Mouse (Mus musculus) adipose tissue, adult 10 weeks (tissue): ENCODE data around the gene Clec2l. TPM values are rescaled to one million over a fixed set of nuclear protein-coding genes. Genes with fewer than 3 reads are reported as not detected.

ENCODE experiments used
- polyA plus RNA-seq: library from polyadenylated mRNA; stranded (reverse); fragments of 350-450 nt; fragmentation: Illumina TruSeq; extraction: RNeasy Lipid Tissue Mini Kit (QIAGEN cat#74804); gene quantifications from one replicate; pipeline ENCODE4 v1.2.3, GENCODE M21; 2014; ENCODE audit warnings: low read depth, low replicate concordance

Clec2l gene
- 24.4 TPM for polyA plus RNA-seq

GRCm38 (mm10) chr6:38662714-38663615, at the start of gene Clec2l:
TSS of gene Clec2l (plus strand) at chr6:38663069.

GRCm38 (mm10) chr6:38636852-38637618, 25.8 kb upstream of the Clec2l start, which contains the start of gene Klrg2:
TSS of gene Klrg2 (minus strand) at chr6:38637242.

Other genes starting within 250 kb of the Clec2l start
- 13.8 TPM for gene Ubn2, start 229.1 kb upstream of the Clec2l start, polyA plus RNA-seq
- gene Fmc1, start 129.6 kb upstream of the Clec2l start, polyA plus RNA-seq = 63.0 TPM
- gene Luc7l2, start 111.7 kb upstream of the Clec2l start, polyA plus RNA-seq = 128 TPM
- gene Klrg2, start 25.8 kb upstream of the Clec2l start, polyA plus RNA-seq = 9.7 TPM
- gene Tbxas1, start 212.3 kb downstream of the Clec2l start, polyA plus RNA-seq = 10.6 TPM
- gene Hipk2, start 213.1 kb downstream of the Clec2l start, polyA plus RNA-seq = 23.1 TPM